Mouse (Mus musculus): ENCODE data around the gene Vps11.

- no peak for TF ChIP-seq CTCF (IDR thresholded peaks at IDR 0.05; ENCODE audit: low read depth)
- TF ChIP-seq EP300 (IDR thresholded peaks at IDR 0.05; ENCODE audit: low read depth) = no peak
Measured at GRCm38 (mm10) chr9:44319105-44319886, 42.2 kb downstream of the Vps11 start.
